Mouse (Mus musculus) MEL-GATA-1-ER (cell line): ENCODE measurements around the gene Socs1.
A peak's percentile ranks its signal among the peaks of the same experiment; 100 is the strongest.

ENCODE experiments used
- DNase-seq: peaks from one replicate; pipeline ENCODE4 v3.0.0-alpha.2; 2012; ENCODE audit warnings: low read depth; ENCODE audit errors: extremely low read depth

Gene Socs1

DNA sequence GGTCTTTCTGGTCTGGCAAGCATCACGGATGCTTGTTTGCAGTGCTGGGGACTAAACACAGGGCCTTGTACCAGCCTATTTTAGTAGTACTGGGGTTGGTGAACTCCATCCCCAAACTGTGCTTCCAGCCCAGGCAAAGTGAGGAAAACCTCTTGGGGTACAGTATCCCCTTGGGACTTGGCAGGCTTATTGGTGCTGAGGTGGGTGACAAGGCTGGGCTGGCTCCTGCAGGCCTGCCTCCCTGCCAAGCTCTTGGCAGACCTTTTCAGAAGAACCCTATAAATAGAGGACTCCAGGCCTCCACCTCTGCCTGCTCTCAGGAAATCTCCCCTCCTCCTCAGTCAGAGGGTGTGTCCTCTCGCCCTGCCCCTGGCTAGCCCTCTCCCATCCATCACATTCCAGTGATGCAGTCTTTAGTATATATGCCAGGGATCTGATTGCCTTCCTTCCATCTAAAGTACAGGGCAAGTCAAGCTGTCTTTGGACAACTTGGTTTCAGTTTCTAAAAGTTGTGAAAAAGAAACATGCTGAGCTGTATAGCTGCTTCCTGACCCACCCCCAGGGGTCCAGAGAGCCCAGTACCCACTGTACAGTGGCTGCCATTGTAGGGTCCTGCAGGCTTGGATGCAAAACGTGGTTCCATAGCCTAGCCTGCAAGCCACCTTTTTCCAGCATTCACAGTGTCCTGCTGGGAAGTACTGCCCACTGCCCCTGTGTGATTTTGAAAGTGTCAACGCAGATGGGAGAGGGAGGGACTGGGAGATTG, 1.6 kb upstream of the Socs1 start:
- no peak for DNase-seq

DNA sequence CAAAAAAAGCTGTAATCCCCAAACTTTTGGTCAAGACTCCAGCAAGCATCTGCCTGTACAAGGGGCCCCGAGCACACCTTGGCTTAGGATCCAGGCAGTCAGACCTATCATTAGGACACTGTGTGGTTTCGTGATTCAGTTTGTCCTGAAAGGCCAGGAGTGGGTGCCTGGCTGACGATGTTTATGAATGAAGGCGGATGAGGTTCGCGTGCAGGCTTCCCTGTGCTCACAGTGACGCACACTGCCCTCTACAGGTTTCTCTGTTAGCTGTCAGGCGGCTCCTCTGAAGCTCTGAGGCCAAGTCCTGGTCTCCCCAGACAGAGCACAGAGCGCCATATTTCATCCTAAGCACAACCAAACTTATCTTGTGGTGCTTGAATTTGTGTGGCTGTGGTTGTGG, 952 bp upstream of the Socs1 start:
- peak; percentile 80 for DNase-seq

GRCm38 (mm10) chr16:10784793-10785370, 454 bp downstream of the Socs1 start:
- no peak for DNase-seq

- no peak for DNase-seq
Measured at GRCm38 (mm10) chr16:10783883-10784792, 1.2 kb downstream of the Socs1 start.

DNA sequence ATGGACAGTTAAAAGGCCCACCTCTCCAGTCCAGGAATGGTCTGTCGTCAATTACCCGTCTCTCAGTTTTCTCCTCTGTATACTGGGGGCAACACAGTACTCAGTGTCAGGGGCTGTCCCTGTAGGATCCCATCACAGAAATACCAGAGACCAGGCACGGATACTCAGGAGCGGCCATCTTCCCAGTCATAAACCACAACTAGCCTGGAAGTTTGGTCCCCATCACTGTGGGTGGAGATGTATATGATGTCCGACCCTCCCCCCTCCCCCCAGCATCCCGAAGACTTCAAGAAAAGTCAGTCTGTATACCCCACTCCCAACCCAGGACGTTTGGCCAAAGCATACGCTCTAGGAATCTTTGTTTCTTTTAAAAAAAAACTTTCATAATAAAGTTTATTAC, 1.9 kb downstream of the Socs1 start:
- no peak for DNase-seq

DNA sequence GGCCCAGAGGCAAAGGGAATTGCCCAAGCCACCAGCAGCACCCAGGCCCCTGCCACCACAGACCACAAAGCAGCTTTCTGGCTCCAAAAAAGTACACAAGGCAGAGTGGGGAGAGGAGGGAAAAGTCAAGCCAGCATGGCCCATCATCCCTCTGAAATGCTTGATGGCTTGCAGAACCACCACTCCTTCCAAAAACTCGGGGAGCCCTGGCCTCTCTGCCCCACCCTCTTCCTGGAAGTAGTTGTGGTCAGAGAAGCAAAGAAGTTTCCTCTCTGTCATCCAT, 2.2 kb downstream of the Socs1 start:
- DNase-seq: no peak

DNA sequence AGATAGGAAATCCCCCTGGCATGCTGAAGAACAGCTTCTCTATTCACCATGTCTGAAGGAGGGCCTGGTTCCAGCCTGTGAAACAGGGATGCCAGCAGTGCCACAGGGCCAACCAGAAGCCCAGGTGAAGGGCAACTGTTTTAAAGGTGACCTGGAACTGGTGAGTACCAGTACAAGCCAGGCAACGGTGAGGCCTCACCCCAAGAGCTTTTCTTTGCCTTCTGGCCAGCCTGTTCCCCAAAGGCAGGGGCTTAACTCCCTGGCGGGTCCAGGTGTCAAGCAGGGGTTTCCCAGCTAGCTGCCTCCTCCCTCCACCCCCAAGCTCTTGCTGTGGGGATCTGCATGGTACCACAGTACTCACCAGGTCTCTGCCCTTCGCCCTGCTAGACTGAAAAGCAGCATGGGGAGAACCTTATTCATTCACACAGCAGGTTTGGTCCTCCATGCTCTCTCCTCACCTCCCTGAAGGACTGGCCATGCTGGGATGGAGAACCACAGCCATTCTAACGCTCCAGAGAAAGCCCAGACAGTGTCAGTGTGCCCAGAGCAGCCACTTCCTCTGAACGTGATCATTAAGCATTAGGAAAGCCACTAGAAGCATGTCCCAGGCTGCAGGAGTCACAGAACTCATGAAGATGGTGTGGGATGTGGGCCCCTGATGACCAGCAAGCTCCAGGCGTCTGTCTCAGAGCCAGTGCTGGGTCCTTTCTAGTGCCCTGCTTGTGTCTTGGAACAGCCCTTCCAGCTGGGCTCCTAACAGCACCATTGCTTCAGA, 2.8 kb downstream of the Socs1 start:
- DNase-seq: no peak

- DNase-seq: no peak
Measured at GRCm38 (mm10) chr16:10781862-10782371, 3.4 kb downstream of the Socs1 start.

DNA sequence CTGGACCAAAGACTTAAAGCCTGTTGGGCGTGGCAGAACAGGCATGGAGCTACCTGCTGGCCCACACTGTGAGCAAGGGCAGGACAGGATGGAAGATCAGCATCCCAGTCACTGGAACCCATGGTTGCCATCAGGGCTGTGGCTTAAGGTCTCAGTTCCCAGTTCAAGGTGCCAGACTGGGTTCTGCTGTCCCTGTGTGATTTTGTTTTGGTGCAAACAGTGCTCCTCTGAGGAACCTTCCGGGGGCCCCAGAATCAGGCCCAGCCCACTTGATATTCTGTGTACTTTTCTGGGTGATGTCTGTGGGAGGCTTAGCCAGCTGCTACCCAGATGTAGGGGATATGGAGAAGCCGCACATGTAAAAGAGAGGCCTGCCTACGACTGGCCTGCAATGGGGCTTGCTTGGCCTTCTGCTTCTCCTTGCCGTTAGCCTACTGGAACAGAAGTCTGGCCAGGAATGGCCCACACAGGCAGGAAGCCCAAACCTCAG, 4.7 kb downstream of the Socs1 start:
- no peak for DNase-seq

- DNase-seq: no peak
Measured at GRCm38 (mm10) chr16:10777579-10778160, 7.7 kb downstream of the Socs1 start.

GRCm38 (mm10) chr16:10776322-10776721, 9.0 kb downstream of the Socs1 start:
- DNase-seq: no peak

GRCm38 (mm10) chr16:10774726-10775125, 10.6 kb downstream of the Socs1 start:
- DNase-seq: no peak

- DNase-seq: no peak
Measured at GRCm38 (mm10) chr16:10773543-10773942, 11.8 kb downstream of the Socs1 start.

GRCm38 (mm10) chr16:10771769-10772510, 13.4 kb downstream of the Socs1 start:
- no peak for DNase-seq

DNA sequence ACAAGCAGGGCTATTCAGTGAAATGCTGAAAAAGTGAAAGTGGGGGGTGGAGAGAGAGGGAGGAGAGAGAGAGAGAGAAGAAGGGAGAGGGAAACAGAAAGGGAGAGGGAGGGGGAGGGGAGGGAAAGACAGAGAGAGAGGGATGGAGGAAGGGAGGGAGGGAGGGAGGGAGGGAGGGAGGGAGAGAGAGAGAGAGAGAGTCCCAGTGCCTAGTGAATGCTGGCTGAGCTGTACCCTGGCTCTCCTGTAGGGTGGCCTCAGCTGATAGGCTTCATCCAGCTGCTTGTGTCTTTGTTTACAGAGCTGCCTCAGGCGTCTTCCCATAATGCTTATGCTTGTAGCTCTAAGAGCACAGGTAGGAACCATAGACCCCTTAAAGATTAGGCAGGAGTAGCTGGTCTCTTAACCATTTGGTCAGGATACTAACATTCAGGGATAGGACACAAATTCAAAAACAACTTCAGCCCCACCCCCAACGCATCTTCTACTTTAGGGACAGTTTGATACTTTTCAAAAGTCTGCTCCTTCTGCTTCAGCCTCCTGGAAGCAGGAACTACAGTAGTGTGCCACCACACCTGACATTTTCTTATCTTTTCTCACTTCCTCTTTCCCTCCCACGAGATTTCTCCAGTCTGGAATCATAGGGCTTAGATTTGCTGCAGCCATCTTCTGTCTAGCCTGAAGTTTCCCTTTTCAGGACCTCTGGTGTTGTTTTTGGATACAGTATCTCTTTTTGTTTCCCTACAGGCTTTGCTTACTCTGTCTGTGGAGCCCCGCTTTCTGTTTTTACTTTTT, 14.6 kb downstream of the Socs1 start:
- no peak for DNase-seq

DNA sequence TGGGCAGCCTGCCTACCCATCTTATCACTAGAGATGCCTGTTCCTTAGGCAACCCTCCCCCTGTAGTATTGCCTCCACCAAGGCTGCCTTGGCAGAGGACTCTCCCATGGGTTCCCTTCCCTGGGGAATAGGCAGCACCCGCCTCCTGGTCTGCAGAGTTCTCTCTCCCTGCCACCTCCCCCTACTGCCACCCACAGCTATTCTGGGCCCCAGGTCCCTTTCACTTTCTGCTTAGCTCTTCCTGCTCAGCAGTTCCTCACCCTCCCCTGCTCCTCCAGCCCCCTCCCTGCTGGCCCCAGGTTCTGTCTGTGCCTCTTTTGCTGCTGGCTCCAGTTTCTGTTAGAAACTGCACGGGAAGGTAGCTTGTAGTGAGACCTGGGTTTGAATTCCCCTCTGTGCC, 15.7 kb downstream of the Socs1 start:
- no peak for DNase-seq

- DNase-seq: no peak
Measured at GRCm38 (mm10) chr16:10768821-10769220, 16.5 kb downstream of the Socs1 start.

DNA sequence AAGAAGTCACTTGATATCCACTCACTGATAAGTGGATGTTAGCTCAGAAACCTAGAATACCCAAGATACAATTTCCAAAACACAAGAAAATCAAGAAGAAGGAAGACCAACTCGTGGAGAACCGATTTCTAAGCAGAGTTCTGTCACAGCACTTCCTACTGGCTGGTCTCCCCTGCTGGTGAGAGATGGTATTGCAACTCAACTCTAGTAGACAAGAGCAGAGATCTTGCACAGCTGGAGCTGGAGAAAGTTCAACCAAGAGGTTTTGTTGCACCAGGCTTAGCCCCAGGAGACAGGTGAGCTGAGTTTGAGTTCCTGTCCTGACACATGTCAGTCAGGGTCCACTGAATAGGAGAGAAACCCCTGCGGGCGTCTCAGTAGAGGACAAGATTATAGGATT, 18.2 kb downstream of the Socs1 start:
- DNase-seq: peak; percentile 48

- no peak for DNase-seq
Measured at GRCm38 (mm10) chr16:10764323-10764722, 21.0 kb downstream of the Socs1 start.
